Mouse (Mus musculus): ENCODE data around the gene Hap1. TPM values are rescaled to one million over a fixed set of nuclear protein-coding genes. Genes with fewer than 3 reads are reported as not detected.

The Hap1 gene
- total RNA-seq (2021), result 50.1 and 54.0 TPM in 2 replicates
- long read RNA-seq, experiment 1, partial matches to known transcripts, result 6 of 63 reads
- long read RNA-seq, experiment 1, other reads (novel, unspliced or antisense), result 55 of 63 reads
- long read RNA-seq, experiment 2, partial matches to known transcripts, result 13 of 48 reads
- long read RNA-seq, experiment 2, other reads (novel, unspliced or antisense), result 32 of 48 reads

DNA sequence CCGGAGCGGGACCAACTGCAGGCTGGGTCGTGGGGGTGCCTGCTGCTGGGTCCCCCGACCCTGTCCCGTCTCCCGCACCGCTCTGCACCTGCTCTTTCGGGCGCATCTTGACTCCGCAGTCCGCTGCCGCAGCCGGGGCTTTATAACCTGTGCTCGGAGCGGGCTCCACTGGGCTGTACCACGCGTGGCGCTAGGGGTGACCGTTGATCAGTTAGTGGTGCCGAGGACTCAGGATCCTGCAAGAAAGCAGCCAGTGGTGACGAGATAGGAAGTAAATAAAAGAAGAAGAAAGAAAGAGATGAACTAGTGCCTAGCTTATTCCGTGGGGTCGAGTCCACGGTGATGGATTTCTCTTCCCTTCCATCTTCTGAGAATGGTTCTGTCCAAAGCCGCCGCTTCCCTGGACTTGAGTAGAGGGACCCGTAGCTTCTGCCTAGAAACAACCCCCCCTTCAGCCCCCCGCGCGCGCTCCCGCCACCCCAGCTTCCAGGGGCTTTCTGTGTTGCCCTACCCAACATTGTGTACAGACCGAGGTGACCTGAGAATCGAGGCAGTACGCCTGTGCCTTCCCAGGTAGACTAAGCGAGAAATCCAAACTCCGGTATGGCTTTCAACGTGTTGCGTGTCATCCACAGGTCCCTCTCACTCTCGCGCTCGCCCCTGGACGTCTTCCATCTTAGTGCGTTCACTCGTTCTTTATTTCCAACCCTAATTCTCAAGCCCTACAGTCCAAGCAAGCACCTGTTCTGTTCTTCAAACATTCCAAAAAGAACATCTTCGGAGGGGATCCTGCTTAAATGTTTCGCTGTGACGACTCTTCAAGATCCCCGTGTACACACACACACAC lies at the start of gene Hap1:
Hap1 (minus strand) TSS at position 157 of the 847 bp plus-strand sequence.
- DNase-seq, result peak; percentile 89

DNA sequence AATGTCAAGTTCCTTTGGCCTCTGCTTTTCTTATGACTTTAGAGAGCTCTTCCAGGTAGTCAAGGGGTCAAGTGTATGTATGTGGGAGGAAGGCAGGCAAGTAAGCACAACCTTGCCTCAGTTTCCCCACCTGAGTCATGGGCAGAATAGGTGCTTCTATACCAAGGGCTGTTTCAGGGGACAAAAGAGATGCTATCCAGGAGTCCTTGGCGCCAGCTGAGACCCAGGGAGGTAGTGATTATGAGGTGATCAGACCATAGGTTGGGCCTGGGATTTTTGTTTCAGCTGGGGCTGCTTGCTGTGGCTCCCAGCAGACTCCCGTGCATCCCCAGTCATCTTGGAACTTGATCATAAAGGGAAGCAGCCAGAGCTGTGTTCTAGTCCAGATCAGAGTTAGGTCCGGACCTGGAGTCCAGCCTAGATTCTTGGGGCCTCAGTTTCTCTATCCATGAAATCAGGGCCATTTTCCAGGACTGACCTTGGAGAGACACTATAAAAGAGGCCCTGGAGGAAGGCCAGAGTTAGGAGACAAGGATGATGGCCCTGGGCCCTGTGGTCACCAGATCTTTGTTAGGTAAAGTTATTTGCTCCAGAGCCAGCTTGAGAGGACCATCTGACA lies 48.6 kb upstream of the Hap1 start:
- DNase-seq, result no peak

DNA sequence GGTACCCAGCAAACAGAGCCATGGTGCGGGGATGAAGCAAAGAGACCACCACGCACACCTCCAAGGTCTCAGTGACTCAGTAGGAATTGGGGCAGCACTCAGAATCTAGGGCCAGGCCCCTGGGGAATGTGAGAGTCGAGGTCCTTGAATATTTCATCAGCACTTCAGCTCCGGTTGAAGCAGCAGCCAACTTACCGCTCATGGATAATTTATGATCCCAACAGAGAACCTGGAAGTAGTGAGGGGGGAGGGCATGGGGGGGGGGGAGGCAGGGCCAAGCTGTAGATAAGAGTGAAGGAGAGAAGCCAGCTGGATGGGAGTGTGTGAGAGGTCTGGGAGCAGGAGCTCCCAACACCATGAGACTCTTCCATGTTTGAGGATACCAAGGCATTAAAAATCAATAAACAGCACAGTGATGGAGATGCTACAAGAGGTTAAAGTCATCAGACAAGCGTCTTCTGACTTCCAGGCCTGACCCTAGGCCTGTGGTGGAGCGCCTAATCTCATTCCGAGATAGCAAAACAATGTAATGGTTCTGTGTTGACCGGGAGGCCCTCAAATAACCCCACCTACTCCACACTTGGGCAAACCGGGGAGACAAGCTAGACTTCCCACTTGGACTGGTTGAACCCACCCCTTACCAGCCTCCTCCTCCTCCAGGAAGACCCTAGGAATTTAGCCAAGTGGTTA lies 47.7 kb upstream of the Hap1 start:
- DNase-seq, result peak; percentile 41

DNA sequence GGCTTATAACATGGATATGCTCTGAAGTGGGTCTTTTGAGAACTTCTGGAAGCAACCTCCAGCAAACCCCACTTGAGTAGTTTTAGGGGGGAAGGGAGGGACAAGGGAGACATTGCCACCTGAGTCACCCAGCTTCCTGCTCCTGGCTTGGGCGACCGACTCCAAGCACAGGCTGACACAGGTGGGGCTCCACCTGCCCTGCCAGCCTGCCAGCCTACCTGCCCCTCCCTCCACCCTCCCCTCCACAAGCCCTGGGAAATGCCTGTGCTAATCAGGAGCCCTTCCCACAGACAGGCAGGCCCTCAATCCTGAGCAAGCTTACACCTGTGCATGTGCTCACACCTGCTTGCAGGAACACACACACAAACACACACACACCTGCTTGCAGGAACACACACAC lies 46.8 kb upstream of the Hap1 start:
- no peak for DNase-seq

DNA sequence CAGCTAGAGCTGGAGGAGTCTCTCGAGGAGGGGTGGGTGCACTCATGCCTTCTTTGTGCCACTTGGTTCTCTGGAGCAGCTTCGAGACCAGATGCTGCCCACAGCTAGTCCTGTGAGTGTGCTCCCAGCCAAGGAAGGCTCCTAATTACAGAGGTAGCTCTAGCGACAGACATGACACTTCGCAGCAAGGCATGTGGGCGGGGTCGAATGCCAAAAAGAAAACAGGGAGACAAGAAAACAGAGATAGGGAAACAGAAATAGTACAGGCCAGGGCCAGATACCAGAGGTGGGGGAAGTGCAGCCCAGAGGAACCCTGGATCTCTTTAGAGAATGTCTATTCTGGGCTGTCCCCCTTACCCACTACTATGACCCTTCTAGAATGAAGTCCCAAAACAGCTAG lies 46.3 kb upstream of the Hap1 start:
- DNase-seq, result peak; percentile 31

DNA sequence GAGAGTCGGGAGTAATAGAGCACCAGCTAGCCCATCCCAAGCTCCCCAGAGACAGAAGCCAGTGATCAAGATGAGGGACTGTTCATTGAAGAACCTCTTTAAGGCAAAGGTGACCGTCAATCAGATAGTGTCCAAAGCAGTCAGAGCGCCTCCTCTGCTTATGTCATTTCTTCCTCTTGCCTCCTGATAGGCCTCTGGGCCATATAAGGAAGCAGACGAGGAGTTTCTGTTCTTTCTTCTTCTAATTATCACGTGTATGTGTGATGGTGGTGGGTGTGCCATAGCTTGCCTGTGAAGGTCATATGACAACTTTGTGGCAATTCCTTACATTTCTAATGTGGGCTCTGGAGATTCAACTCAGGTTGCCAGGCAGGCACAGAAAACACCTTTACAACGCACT lies 44.9 kb upstream of the Hap1 start:
- DNase-seq, result no peak

DNA sequence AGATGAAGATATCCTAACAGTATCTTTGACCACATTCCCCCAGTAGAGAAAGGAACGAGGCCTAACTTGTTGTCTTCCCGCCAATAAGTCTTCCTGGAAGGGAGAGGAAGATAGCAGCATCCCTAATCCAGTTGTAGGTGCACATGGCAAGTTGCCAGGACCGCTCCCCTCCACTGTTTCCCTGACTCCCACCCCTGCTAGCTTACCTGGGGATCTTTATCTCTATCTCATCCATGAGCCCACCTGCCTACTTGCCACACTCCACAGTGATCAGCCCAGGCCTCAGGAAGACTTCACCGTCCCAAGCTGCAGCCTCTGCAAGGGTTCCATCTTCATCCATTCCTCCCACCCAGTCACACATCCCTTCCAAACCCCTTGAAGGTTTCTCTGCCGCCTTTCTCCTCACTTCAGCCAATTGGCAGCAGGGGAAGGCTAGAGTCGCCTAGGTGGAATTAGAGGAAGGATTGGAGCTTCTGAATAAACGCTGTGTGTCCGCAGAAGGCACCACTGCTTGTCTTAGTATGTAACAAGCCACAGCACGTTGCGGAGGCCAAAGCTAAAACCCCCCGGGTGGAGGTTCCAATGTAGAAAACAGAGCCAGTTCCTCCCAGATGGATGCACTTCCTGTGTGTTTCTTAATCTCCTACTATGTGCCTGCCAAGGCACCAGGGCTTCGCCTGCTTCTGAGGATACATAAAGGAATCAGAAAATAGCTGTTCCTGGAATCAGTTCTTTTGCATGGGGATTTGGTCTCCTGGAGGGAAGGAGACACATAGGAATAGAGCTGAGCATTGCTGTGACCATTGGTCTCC lies 44.0 kb upstream of the Hap1 start:
- DNase-seq, result no peak

DNA sequence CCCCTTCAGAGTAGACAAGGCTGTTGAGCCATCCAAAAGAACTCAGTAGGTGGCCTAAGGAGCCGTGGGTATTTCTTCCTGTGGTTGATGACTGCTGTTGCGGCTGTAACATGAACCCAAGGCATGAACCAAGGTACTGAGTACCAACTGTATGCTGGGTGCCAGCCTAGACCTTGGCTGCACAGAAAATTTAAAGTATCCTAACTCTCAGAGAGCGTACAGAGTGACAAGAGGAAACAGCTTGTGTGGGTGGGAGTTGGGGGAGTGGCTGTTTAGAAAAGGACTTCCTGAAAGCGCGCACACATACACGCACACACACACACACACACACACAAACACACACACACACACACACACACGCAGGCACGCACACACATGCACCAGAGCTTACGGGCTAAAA lies 43.4 kb upstream of the Hap1 start:
- no peak for DNase-seq

DNA sequence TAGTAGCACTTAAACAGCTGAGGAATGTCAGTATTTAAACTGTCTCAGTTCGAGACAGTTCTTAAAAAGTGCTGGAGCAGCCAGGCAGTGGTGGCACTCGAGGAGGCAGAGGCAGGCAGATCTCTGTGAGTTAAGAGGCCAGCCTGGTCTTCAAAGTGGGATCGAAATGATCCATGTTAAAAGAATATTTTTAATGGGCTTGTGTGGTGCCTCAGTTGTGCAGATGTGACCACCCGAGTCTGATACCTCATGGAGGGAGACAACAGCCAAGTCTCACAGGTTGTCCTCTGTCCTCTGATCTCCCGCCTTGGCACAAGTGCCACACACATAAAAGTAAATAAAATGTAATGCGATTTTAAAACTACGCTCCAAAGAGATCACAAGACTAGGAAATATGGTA lies 42.6 kb upstream of the Hap1 start:
- no peak for DNase-seq

DNA sequence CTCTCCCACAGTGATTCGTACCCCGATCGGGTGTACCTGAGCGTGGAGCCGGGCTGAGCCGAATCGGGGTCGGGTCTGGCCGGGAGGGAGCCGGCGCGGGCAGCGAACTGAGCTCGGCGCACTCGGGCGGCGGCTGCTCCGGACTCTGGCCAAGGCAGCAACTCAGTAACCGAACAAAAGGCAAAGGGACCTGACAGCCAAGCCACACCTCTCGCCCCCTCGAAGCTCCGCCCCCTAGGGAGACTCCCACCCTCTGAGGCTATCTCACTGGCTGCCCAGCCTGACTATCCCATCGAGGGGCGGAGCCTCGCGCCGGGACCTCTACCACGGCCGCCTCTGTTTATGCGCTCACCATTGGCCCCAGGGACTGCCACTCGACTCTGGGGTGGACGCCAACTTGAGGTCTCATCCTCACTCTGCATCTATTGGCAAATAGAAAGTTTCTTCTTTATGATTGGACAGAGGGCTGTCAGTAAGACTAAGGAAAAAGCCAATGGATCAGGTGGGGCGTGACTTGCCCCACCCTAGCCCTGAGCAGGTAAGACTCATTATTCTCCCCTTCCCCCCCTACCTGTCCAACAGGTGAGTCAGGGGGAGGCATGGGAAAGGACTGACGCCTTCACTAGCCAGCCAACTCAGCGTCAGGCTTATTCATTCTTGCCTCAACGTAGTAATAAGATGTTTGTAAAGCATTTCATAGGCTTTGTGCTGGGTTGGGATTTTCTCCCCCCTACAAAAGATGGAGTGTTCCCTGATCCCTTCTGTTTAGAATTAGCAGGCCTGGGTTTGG lies 41.9 kb upstream of the Hap1 start, which contains the start of gene Jup:
Jup (minus strand) TSS at position 164 of the 790 bp plus-strand sequence.
- peak; percentile 100 for DNase-seq

DNA sequence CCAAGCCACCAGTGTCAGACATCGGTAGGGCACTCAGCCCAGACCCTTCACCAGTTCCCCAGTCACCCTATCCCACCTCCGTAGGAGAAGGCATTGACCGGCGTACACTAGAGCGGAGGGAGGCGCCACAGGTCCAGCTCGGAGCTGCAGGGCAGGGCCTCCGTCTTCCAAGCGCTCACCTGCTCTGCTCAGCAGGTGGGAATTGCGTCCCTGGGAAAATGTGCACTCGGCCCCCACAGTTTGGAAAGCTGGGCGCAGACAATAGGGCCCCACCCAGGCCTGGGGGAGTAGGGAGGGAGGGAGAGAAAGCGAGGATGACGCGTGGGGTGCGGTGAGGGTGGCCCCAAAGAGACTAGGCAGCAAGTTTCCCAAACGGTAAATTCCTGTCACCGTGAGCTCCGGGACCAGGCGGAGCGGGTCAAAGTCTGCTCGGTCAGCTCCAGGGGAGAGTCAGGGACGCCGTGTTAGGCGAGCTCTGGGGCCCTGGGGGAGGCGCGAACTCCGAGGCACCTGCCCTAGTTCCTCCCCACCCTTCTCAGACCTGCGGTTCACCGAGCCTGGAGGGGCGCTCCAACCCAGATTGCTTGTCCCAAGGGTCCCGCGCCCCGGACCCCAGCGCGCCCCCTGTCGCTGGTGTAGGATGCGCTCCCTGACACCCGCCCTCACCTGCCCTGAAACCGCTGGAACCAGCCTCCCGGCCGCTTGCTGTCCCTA lies 41.1 kb upstream of the Hap1 start:
- DNase-seq, result no peak

DNA sequence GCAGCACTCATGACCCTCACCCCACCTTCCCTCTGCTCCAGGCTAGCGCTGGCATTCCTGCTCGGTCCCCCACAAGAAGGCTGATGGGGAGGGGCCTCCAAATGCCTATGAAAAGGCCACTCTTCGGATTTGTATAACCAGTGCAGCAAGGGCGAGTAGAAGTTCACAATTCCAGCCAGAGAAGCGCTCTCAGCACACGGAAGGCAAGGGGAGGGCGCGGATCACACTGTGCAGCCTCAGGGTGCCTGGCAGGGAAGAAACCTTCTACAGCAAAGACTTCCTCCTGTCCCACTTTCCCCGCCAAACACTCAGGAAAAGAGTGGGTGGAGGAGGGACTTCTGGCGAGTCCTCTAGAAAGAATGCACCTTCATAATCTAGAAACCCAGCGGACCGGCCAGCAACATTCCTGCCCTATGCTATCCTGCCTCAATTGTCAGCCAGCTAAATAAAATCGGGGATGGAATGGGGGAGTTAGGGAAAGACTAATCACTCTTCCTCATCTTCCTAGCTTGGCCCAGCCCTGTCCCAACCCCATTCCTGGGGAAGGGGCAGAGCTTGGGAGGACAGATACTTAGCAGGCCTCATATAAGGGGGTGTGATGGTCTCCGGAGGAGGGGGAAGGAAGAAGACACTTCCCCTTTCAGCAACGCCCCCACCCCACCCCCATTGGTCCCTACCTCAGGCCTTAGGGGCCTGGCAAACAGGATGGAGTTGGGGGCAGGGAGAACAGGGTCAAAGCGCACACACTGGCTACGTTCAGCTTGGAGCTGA lies 40.1 kb upstream of the Hap1 start:
- DNase-seq, result peak; percentile 53

DNA sequence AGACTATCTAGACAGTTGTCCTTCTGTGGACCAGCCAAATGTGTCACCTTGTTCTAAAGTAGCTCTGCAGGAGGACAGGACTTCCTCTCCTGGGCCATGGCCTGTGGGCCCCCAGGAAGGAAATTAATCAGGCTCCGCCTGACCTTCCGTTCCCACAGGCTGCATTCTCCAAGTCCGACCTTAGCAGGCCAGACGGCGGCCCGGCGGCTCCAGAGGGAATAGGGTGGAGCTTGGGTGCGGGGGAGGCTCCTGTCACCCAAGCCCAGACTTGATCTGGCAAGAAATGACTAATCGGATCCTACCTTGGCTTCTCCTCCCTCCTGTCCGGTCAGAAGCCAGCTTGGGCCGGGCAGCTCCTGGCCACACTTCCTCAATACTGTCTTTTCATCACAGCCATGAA lies 39.3 kb upstream of the Hap1 start:
- DNase-seq, result peak; percentile 88

DNA sequence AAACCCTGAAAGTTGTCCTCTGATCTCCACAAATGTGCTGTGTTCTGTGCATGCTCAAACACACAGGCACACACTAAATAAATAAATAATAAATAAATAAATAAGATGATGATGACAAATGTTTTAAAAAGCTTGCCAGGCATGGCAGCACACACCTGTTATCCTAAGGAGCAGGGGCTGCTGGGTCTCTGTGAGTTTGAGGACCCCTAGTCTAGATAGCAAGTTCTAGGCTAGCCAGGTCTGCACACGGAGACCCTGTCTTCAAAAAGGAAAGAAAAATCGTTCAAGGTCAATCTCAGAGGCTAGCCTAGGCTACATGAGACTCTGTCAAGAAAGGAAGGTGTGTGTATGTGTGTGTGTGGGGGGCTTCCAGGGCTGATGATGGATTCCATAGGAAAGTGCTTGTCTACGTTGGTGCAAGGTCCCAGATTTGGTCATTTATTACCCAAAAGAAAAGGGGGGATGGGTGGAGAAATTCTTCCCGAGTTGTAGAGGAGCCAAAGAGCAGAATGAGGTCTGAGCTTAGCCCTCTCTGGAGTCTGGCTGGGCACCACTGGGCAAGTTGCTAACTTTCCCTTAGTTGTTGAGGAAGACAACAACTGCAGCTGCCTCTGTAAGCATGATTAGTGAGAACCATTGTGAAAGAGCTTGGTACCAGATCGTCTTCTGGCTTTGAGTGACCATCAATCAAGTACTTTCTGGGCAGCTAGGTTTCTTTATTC lies 38.6 kb upstream of the Hap1 start:
- no peak for DNase-seq

DNA sequence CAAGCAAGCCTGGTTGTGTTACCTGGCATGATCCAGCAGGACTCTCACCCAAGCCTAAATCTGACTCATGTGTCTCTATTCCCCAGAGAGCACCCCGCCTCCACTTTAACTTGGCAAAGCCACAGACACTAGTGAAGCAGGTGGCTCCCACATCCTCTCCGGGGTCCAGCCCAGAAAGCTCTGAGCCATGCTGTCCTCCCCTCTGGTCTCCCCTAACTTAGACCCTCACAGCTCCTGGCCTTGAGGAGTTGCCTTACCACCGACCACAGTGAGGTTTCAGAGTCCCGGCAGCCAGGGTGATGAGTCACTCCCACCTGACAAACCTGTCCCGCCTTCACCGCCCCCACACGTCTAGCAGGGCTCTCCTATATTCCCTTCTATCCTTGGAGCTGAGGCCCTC lies 37.8 kb upstream of the Hap1 start:
- no peak for DNase-seq

DNA sequence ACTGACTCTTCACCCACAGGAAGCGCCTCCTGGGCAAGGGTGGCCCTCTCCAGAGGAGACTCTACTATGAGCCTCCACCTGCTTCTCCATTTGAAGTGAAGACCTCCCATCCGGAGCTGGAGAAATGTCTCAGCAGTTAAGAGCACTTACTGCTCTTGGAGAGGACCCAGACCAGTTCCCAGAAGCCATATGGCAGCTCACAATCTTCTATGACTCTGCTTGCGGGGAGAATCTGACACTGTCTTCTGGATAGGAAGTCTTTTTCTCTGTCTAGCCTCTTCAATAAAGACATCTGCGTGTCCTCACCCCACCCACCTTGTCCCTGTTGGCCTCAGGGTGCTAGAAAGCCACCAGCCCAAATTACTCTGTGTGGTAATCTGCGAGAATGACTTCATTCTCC lies 37.0 kb upstream of the Hap1 start:
- DNase-seq, result no peak

DNA sequence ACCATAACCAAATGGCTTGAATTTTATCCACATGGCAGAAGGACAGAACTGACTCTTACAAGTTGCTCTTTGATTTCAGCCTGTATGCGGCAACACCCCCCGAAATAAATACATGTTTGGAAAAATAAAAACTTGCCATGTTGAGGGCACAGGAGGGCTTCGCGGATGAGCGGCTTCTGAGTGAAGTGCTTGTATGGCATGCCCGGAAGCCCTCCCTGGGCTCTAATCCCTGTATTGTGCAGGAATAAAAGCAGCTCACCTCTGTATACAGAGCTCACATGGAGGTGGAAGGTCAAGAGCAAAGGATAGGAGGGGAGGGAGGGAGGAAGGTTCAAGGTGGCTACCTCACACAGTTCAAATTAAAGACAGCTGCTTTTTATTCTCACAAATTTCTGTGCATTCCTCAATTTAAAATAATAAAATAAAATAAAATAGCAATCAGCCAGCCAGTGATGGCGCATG lies 36.0 kb upstream of the Hap1 start:
- DNase-seq, result no peak

DNA sequence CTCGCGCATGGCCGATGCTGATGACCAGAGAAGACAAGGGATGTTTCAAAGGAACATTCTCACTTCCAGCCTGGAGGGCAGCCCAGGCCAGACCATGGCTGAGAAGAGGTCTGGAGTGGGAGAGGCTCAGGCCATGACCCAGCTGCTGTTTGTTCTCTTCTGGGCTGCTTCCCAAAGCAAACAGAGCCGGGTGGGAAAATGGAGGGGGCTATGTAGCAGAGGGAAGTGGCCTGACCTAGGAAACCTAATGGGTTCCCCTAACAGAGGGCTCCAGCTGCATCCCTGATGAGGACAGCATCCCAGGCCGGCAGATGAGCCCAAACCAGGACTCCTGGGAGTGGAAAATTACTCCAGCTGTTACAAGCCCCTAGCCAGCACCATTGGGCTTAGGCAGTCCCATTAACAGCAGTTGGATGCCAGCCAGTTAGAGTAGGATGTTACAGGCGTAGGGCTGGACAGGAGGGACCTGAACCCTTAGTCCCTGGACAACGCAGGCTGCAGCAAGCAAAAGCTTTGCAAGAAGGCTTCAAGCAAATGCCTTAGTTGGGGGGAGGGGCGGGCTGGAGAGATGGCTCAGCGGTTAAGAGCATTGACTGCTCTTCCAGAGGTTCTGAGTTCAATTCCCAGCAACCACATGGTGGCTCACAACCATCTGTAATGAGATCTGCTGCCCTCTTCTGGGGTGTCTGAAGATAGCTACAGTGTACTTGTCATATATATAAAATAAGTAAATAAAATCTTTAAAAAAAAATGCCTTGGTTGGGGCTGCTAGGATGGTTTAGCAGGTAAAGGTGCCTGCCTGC lies 35.4 kb upstream of the Hap1 start:
- DNase-seq, result peak; percentile 75
